Mouse (Mus musculus) 416B (cell line): ENCODE results near the gene Gm4141.
"Not testable (repeated sequence)": the region's sequence is repeated elsewhere in the genome, so short reads cannot be mapped to it uniquely, and the experiment has no call there.

Source experiments
- DNase-seq: peaks from one replicate; pipeline ENCODE4 v3.0.0; 2011; ENCODE audit warnings: low read depth

Gene Gm4141

DNA sequence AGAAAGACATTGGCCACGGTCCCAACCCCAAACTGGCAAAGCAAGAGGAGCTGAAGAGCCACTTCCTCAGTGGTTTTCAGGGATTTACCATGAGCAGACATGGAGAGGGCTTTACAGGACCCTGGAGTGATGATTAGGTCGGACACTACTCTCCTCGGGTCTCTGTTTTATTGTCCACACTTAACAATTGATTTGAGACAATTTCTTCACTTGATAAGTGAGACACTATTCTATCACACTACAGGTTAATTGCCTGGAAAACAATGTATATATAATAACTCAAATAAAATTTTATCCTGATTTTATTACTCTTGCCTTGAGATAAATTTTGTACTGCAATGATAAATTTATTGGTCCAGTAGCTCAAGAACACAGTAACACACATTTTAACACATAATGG lies at the start of gene Gm4141:
Gene Gm4141, minus strand, starts transcription at position 101 of the 400 bp plus-strand sequence.
- not testable (repeated sequence) for DNase-seq

DNA sequence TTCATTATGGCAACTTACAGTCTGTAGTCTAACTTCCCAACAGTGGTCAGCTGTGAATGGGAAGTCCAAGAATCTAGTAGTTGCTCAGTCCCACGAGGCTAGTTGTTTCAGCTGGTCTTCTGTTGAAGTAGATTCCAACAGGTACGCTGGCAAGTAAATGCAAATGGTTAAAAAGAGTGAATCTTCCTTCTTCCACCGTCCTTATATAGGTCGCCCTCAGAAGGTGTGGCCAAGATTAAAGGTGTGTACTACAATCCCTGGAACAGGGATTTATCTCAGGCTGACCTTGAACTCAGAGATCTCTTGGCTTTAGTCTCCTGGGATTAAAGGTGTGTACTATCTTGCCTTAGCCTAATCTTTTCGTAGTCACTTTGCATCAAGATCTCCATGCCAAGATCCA lies 22.9 kb upstream of the Gm4141 start, which contains the start of gene Gm4513:
Gene Gm4513, minus strand, starts transcription at position 101 of the 400 bp plus-strand sequence.
- DNase-seq: not testable (repeated sequence)

DNA sequence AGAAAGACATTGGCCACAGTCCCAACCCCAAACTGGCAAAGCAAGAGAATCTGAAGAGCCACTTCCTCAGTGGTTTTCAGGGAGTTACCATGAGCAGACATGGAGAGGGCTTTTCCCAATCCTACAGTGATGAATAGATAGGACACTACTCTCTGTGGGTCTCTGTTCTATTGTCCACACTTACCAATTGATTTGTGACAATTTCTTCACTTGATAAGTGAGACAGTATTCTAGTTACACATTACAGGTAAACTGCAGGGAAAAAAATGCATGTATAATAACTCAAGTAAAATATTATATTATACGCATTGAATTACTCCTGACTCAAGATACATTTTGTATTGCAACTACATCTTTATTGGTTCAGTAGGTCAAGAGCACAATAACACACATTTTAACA lies 30.4 kb downstream of the Gm4141 start, which contains the start of gene Gm5726:
Gene Gm5726, minus strand, starts transcription at position 101 of the 400 bp plus-strand sequence.
- not testable (repeated sequence) for DNase-seq

DNA sequence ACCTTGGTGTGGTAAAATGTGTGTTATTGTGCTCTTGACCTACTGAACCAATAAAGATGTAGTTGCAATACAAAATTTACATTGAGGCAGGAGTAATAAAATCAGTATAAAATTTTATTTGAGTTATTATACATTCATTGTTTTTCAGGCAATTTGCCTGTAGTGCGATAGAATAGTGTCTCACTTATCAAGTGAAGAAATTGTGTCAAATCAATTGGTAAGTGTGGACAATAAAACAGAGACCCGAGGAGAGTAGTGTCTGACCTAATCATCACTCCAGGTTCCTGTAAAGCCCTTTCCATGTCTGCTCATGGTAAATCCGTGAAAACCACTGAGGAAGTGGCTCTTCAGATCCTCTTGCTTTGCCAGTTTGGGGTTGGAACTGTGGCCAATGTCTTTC lies 42.5 kb downstream of the Gm4141 start, which contains the start of gene Vmn1r104:
Gene Vmn1r104, plus strand, starts transcription at position 301 of the 400 bp plus-strand sequence.
- not testable (repeated sequence) for DNase-seq
